Mouse (Mus musculus) midbrain, embryonic 16.5 days (tissue): ENCODE measurements at regions not wholly inside any gene's neighbourhood (a gene's known extent, or its start where the extent isn't known, plus 50 kb on each side); places are given as distances from the start of the nearest gene placed in this dataset.

Source experiments
- ATAC-seq: fragments of 200-750 bp; cut with Nextera tagmentation; 2 replicates; pipeline ENCODE4 v1.8.0; 2017; ENCODE audit warnings: moderate TSS enrichment
- H3K27ac ChIP-seq: fragments of 300-500 bp; sonication (generic); 2 replicates; pipeline ENCODE4 v1.5.1; 2014; ENCODE audit warnings: mild to moderate bottlenecking, low read length, mixed read lengths
- H3K27me3 ChIP-seq: fragments of 300-500 bp; sonication (generic); 2 replicates; pipeline ENCODE4 v1.6.1; 2014; ENCODE audit warnings: low read depth, low read length, mixed read lengths; ENCODE audit not compliant: control insufficient read depth, insufficient read depth
- H3K36me3 ChIP-seq: fragments of 300-500 bp; sonication (generic); 2 replicates; pipeline ENCODE4 v1.6.1; 2014; ENCODE audit warnings: mild to moderate bottlenecking, low read length, moderate library complexity, mixed read lengths; ENCODE audit not compliant: control insufficient read depth, insufficient read depth
- H3K4me1 ChIP-seq: fragments of 300-500 bp; sonication (generic); 2 replicates; pipeline ENCODE4 v1.6.1; 2014; ENCODE audit warnings: mild to moderate bottlenecking, low read length, mixed read lengths; ENCODE audit not compliant: control insufficient read depth, insufficient read depth
- H3K4me2 ChIP-seq: fragments of 300-500 bp; sonication (generic); 2 replicates; pipeline ENCODE4 v1.6.1; 2014; ENCODE audit warnings: mild to moderate bottlenecking, low read length, mixed read lengths
- H3K4me3 ChIP-seq: fragments of 300-500 bp; sonication (generic); 2 replicates; pipeline ENCODE4 v1.5.1; 2014; ENCODE audit warnings: low read depth, mild to moderate bottlenecking, low read length, moderate library complexity, mixed read lengths
- H3K9ac ChIP-seq: fragments of 300-500 bp; sonication (generic); 2 replicates; pipeline ENCODE4 v1.6.1; 2014; ENCODE audit warnings: low read depth, low read length, mixed read lengths
- H3K9me3 ChIP-seq: fragments of 300-500 bp; sonication (generic); replicated peaks from 2 replicates; pipeline ENCODE4 v1.6.1; 2014; ENCODE audit warnings: mild to moderate bottlenecking, low read length, mixed read lengths; ENCODE audit not compliant: control insufficient read depth, poor library complexity, severe bottlenecking
- WGBS: fragments of 180-500 bp; shearing (Covaris S2); extraction: QIAGEN DNeasy Blood & Tissue Kit; methylation state at CpG from one replicate; pipeline ENCODE4 v1.1.7; 2014; 5-methylcytosine and 5-hydroxymethylcytosine counted together

GRCm38 (mm10) chr9:46938628-46939027, 59.9 kb upstream of the Gm4791 start:
- ATAC-seq: no peak
- no peaks in the 10 kb centered on the region for H3K27me3 ChIP-seq
- H3K4me1 ChIP-seq: no peaks in the 10 kb centered on the region
- no peak overlapping the region for H3K27ac ChIP-seq
- H3K9ac ChIP-seq: no peak overlapping the region
- WGBS: 78% methylated on average over 3 of the region's 3 CpGs
- no peaks in the 10 kb centered on the region for H3K9me3 ChIP-seq
- H3K36me3 ChIP-seq: no peaks in the 10 kb centered on the region
- no peak overlapping the region for H3K4me2 ChIP-seq
- no peak overlapping the region for H3K4me3 ChIP-seq

DNA sequence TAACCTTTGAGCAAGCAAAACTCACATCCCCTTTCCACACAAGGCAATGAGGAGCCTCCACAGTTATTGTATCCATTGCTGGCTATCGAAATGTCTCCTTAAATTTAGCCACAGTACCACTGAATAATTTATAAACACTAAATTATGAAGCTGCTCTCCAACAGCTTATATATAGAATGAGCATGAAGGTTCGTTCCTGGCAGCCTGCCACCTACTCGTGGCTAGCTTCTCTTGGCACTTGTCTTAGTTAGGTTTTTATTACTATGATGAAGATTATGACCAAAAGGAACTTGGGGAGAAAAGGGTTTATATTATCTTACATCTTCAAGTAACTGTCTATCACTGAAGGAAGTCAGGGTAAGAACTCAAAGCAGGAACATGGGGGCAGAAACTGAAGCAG, 72.9 kb upstream of the Gm4791 start:
- no peaks in the 10 kb centered on the region for H3K36me3 ChIP-seq
- H3K9me3 ChIP-seq: no peaks in the 10 kb centered on the region
- H3K9ac ChIP-seq: no peak overlapping the region
- no peak overlapping the region for H3K4me2 ChIP-seq
- H3K4me1 ChIP-seq: no peaks in the 10 kb centered on the region
- 0 out of 2 replicates have a peak, but pooled peaks cover 2% of the 10 kb centered on the region for H3K27me3 ChIP-seq
- WGBS: 74% methylated on average over 3 of the region's 3 CpGs
- H3K4me3 ChIP-seq: no peak overlapping the region
- H3K27ac ChIP-seq: no peak overlapping the region
- ATAC-seq: no peak

DNA sequence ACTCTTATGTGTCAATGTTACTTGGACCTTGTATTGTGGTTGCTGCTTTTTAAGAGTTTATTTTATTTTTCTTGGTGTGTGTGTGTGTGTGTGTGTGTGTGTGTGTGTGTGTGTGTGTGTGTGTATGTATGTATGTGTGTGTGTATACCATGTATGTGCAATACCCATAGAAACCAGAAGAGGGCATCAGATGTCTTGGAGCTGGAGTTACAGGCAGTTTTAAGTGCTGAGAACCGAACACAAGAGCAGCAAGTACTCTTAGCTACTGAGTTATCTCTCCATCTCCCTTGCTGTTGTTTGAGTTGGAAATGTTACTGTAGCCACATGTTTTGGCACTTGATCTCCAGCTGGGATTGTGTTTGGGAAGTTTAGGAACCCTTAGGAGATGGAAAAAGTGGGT, 78.5 kb upstream of the Gm4791 start:
- no peaks in the 10 kb centered on the region for H3K4me1 ChIP-seq
- H3K9me3 ChIP-seq: no peaks in the 10 kb centered on the region
- no peak overlapping the region for H3K4me3 ChIP-seq
- no peak for ATAC-seq
- 95% methylated on average over 1 of the region's 1 CpGs for WGBS
- 0 out of 2 replicates have a peak, but pooled peaks cover 2% of the 10 kb centered on the region for H3K27me3 ChIP-seq
- H3K4me2 ChIP-seq: no peak overlapping the region
- no peak overlapping the region for H3K27ac ChIP-seq
- no peaks in the 10 kb centered on the region for H3K36me3 ChIP-seq
- no peak overlapping the region for H3K9ac ChIP-seq

GRCm38 (mm10) chr9:46913238-46913637, 85.3 kb upstream of the Gm4791 start:
- no peak overlapping the region for H3K4me2 ChIP-seq
- no peaks in the 10 kb centered on the region for H3K4me1 ChIP-seq
- no peak for ATAC-seq
- H3K9me3 ChIP-seq: no peaks in the 10 kb centered on the region
- H3K27ac ChIP-seq: no peak overlapping the region
- H3K27me3 ChIP-seq: no peaks in the 10 kb centered on the region
- no peak overlapping the region for H3K9ac ChIP-seq
- H3K4me3 ChIP-seq: no peak overlapping the region
- 27% methylated on average over 3 of the region's 3 CpGs for WGBS
- H3K36me3 ChIP-seq: no peaks in the 10 kb centered on the region

DNA sequence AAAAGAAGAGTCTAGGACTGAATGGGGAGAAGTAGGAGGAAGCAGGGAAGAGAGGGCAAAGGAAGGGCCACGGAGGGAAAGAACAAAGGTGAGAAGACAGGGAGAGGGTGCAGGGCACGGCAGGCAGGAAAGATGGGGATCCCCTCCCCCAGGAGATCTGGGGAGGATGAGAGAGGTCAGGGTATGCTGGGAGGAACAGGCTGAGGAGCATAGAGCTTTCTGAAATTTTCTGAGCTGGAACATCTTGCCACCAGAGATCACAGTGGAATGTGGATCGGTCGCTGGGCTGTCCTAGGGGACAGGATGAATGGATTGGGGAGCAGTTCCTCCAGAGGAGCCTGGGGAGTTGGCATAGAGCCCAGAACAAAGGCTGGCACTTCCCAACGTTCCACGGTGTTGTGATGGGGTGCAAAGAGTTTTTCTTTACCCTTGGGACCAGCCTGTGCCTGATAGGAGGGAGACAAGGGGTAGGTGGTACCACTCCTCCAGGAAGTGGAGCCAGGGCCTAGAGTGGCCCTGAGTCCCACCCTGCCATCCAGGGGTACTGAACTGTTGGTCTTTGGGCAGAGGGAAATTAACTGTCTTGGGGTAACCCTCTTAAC, 89.0 kb upstream of the Gm4791 start:
- Histone ChIP-seq H3K9me3 (no peaks in the 10 kb centered on the region), H3K36me3 (no peaks in the 10 kb centered on the region), H3K4me1 (no peaks in the 10 kb centered on the region), H3K27me3 (no peaks in the 10 kb centered on the region), H3K9ac (no peak overlapping the region), H3K27ac (no peak overlapping the region), H3K4me2 (no peak overlapping the region), H3K4me3 (no peak overlapping the region)
- no peak for ATAC-seq
- 48% methylated on average over 6 of the region's 6 CpGs for WGBS

GRCm38 (mm10) chr9:46905081-46905480, 93.5 kb upstream of the Gm4791 start:
- Histone ChIP-seq H3K27ac (no peak overlapping the region), H3K4me3 (no peak overlapping the region), H3K9ac (no peak overlapping the region), H3K27me3 (no peaks in the 10 kb centered on the region), H3K4me2 (no peak overlapping the region), H3K9me3 (no peaks in the 10 kb centered on the region), H3K36me3 (no peaks in the 10 kb centered on the region), H3K4me1 (no peaks in the 10 kb centered on the region)
- no peak for ATAC-seq
- WGBS: 91% methylated on average over 3 of the region's 3 CpGs

GRCm38 (mm10) chr9:46903491-46904220, 94.9 kb upstream of the Gm4791 start:
- no peak overlapping the region for H3K4me2 ChIP-seq
- 67% methylated on average over 8 of the region's 8 CpGs for WGBS
- H3K4me3 ChIP-seq: no peak overlapping the region
- H3K4me1 ChIP-seq: no peaks in the 10 kb centered on the region
- ATAC-seq: no peak
- no peak overlapping the region for H3K27ac ChIP-seq
- H3K9me3 ChIP-seq: no peaks in the 10 kb centered on the region
- H3K9ac ChIP-seq: no peak overlapping the region
- no peaks in the 10 kb centered on the region for H3K36me3 ChIP-seq
- H3K27me3 ChIP-seq: no peaks in the 10 kb centered on the region

- 65% methylated on average over 2 of the region's 2 CpGs for WGBS
- no peaks in the 10 kb centered on the region; the same call in 1 of the 2 replicates for H3K9me3 ChIP-seq
- ATAC-seq: no peak
- no peaks in the 10 kb centered on the region for H3K4me1 ChIP-seq
- H3K27me3 ChIP-seq: no peaks in the 10 kb centered on the region
- no peak overlapping the region for H3K27ac ChIP-seq
- no peak overlapping the region for H3K4me2 ChIP-seq
- H3K9ac ChIP-seq: no peak overlapping the region
- no peaks in the 10 kb centered on the region for H3K36me3 ChIP-seq
- no peak overlapping the region for H3K4me3 ChIP-seq
These were observed 99.3 kb upstream of the Gm4791 start for GRCm38 (mm10) chr9:46899283-46899682.

- no peaks in the 10 kb centered on the region for H3K4me1 ChIP-seq
- no peak overlapping the region for H3K4me3 ChIP-seq
- H3K27me3 ChIP-seq: no peaks in the 10 kb centered on the region
- no peak overlapping the region for H3K27ac ChIP-seq
- no peaks in the 10 kb centered on the region for H3K36me3 ChIP-seq
- no peak overlapping the region for H3K9ac ChIP-seq
- WGBS: 67% methylated on average over 3 of the region's 3 CpGs
- H3K4me2 ChIP-seq: no peak overlapping the region
- ATAC-seq: no peak
- no peaks in the 10 kb centered on the region; the same call in 1 of the 2 replicates for H3K9me3 ChIP-seq
These were observed 100.4 kb upstream of the Gm4791 start for GRCm38 (mm10) chr9:46898120-46898519.
